In the genomic region with DNA sequence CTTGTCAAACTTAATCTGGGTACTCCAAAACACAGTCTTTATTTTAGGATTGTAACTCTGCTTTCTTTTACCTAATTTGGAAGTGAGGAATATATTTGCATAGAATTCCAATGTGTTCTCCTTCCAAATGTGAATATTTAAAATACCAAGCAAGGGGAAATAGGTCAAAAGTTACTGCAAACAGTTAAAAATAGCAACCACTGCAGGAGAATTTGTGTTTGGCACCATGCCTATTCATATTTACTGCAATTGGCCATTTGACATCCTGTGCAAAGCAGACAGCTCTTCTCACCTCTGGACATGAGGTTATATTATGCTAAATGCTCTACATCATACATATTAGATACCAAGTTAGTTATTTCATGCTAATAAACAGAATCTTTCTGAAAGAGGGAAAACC, we compare ENCODE assay signal across 21 mouse cellular contexts.
DNase-seq lines count a peak whose midpoint lies in the region; ATAC-seq and TF ChIP-seq lines count a peak whose summit lies in the region.
"Had no signal": no experiment of that assay in that cellular context is flagged by ENCODE, and none has a peak within 500 bp of the region (broad histone marks: within the 10 kb centered on the region; RNA-seq: fewer than 3 reads in every experiment).

No protein-coding gene starts in this region.

- no peak for TF ChIP-seq POLR2A in lung, adult 2 months (IDR thresholded peaks at IDR 0.05; ENCODE audit: borderline replicate concordance, extremely low read depth, low read depth, low read length)

- no peaks in the 10 kb centered on the region for H3K27me3 ChIP-seq in kidney, embryonic 15.5 days
- H3K27me3 ChIP-seq in lung, embryonic 14.5 days (ENCODE audit: insufficient read depth, low read length) = no peaks in the 10 kb centered on the region
- H3K27me3 ChIP-seq: embryonic facial prominence, embryonic 12.5 days; forebrain, embryonic 13.5 days; forebrain, embryonic 15.5 days; Patski had no signal

- H3K9ac ChIP-seq in kidney, embryonic 15.5 days = no peak overlapping the region
- no peak overlapping the region for H3K9ac ChIP-seq in lung, embryonic 14.5 days
- H3K9ac ChIP-seq: embryonic facial prominence, embryonic 12.5 days; forebrain, embryonic 13.5 days; forebrain, embryonic 15.5 days had no signal

- no peaks in the 10 kb centered on the region for H3K4me1 ChIP-seq in kidney, embryonic 15.5 days
- H3K4me1 ChIP-seq in lung, embryonic 14.5 days (ENCODE audit: insufficient read depth) = no peaks in the 10 kb centered on the region
- H3K4me1 ChIP-seq in lung, adult 2 months (ENCODE audit: control insufficient read depth, insufficient read depth, low read length) = no peaks in the 10 kb centered on the region
- H3K4me1 ChIP-seq: embryonic facial prominence, embryonic 10.5 days; embryonic facial prominence, embryonic 12.5 days; forebrain, embryonic 13.5 days; forebrain, embryonic 15.5 days had no signal

- intact Hi-C loops in heart, postnatal 10 days (cut with DNase I) = no loop called here

- H3K9me3 ChIP-seq in kidney, embryonic 15.5 days (replicated peaks) = no peaks in the 10 kb centered on the region
- no peaks in the 10 kb centered on the region for H3K9me3 ChIP-seq in lung, embryonic 14.5 days (ENCODE audit: low read depth, low read length)
- H3K9me3 ChIP-seq: embryonic facial prominence, embryonic 10.5 days; embryonic facial prominence, embryonic 12.5 days; forebrain, embryonic 13.5 days; forebrain, embryonic 15.5 days had no signal

- H3K27ac ChIP-seq in kidney, embryonic 15.5 days = no peak overlapping the region
- no peak overlapping the region for H3K27ac ChIP-seq in lung, embryonic 14.5 days (ENCODE audit: low read depth)
- H3K27ac ChIP-seq: embryonic facial prominence, embryonic 10.5 days; embryonic facial prominence, embryonic 12.5 days; forebrain, embryonic 13.5 days; forebrain, embryonic 15.5 days had no signal

- 0 out of 2 replicates have a peak, but pooled peaks have one; percentile 46 for ATAC-seq in kidney, embryonic 15.5 days (replicated peaks; ENCODE audit: low FRiP score)
- ATAC-seq in lung, embryonic 14.5 days (ENCODE audit: insufficient read depth) = 0 out of 2 replicates have a peak, but pooled peaks have one; percentile 28
- ATAC-seq: activated CD4-positive, CD25-positive, alpha-beta regulatory T cell, adult 4 months; forebrain, embryonic 13.5 days; forebrain, embryonic 15.5 days; Patski had no signal

- peak; percentile 7 to 33 for DNase-seq in heart, postnatal 10 days
- DNase-seq in heart, adult 8-10 months (ENCODE audit: low spot score) = no peak
- no peak for DNase-seq in kidney, adult 9 months
- DNase-seq in lung, embryonic 14.5 days = peak; percentile 65
- DNase-seq in lung, adult 2 months = no peak
- no peak for DNase-seq in gastrocnemius, postnatal 10 days
- DNase-seq: adrenal gland, adult 8-10 months; adrenal gland, postnatal 14 days; adrenal gland, postnatal 36 days; cerebellum, adult 11-12 months; cerebellum, adult 2 months; cerebellum, adult 9-10 months; cerebellum, postnatal 10 days; cerebellum, postnatal 25 days had no signal

- TF ChIP-seq CTCF in lung, embryonic 14.5 days (IDR thresholded peaks at IDR 0.05; ENCODE audit: low read depth) = no peak
- TF ChIP-seq CTCF in lung, adult 2 months (IDR thresholded peaks at IDR 0.05; ENCODE audit: insufficient read depth, low read length) = no peak

- H3K36me3 ChIP-seq in kidney, embryonic 15.5 days = no peaks in the 10 kb centered on the region
- no peaks in the 10 kb centered on the region for H3K36me3 ChIP-seq in lung, embryonic 14.5 days (ENCODE audit: insufficient read depth)
- H3K36me3 ChIP-seq: embryonic facial prominence, embryonic 10.5 days; embryonic facial prominence, embryonic 12.5 days; forebrain, embryonic 15.5 days had no signal

- no peak overlapping the region for H3K4me2 ChIP-seq in kidney, embryonic 15.5 days
- no peak overlapping the region for H3K4me2 ChIP-seq in lung, embryonic 14.5 days
- H3K4me2 ChIP-seq: embryonic facial prominence, embryonic 12.5 days; forebrain, embryonic 13.5 days; forebrain, embryonic 15.5 days had no signal

- no peak overlapping the region for H3K4me3 ChIP-seq in kidney, embryonic 15.5 days (replicated peaks)
- H3K4me3 ChIP-seq in lung, embryonic 14.5 days (ENCODE audit: low read depth, low read length) = no peak overlapping the region
- H3K4me3 ChIP-seq in lung, adult 2 months (replicated peaks; ENCODE audit: extremely low read depth, low read depth, low read length) = no peak overlapping the region
- H3K4me3 ChIP-seq: embryonic facial prominence, embryonic 10.5 days; embryonic facial prominence, embryonic 12.5 days; forebrain, embryonic 13.5 days; forebrain, embryonic 15.5 days had no signal

Comparison
In these comparisons a context has a peak if more than half of its experiments do, and no peak if none do; other contexts are left out.
1. DNase-seq: peak in heart, postnatal 10 days (2 of 2) and lung, embryonic 14.5 days (single experiment); none in heart, adult 8-10 months (single experiment), kidney, adult 9 months (single experiment), lung, adult 2 months (single experiment) and gastrocnemius, postnatal 10 days (single experiment).